Mouse (Mus musculus) spleen, postnatal 14 days (tissue): Measurements from ENCODE around the gene Gale.

Experiments used
- DNase-seq, 2 experiments: peaks; one replicate each; pipeline ENCODE4 v3.0.0; 2021 to 2022; ENCODE audit warnings: low spot score in 2 of 2

Gene Gale

GRCm38 (mm10) chr4:135943389-135943788 is 20.1 kb upstream of the Gale start:
- no peak for DNase-seq

GRCm38 (mm10) chr4:135945706-135946105 is 17.8 kb upstream of the Gale start:
- no peak for DNase-seq

- peak; percentile 92 to 94 for DNase-seq
Observed at GRCm38 (mm10) chr4:135946278-135946658, 17.3 kb upstream of the Gale start, which contains the start of gene Hmgcl. TSS of gene Hmgcl (plus strand) at chr4:135946448.

- DNase-seq: no peak
Observed at GRCm38 (mm10) chr4:135946659-135947301, 16.7 kb upstream of the Gale start.

GRCm38 (mm10) chr4:135948142-135948541 is 15.4 kb upstream of the Gale start:
- no peak for DNase-seq

GRCm38 (mm10) chr4:135949475-135949874 is 14.1 kb upstream of the Gale start:
- DNase-seq: no peak

GRCm38 (mm10) chr4:135949911-135950310 is 13.6 kb upstream of the Gale start:
- no peak for DNase-seq

- DNase-seq: no peak
Observed at GRCm38 (mm10) chr4:135950365-135950764, 13.2 kb upstream of the Gale start.

- DNase-seq: no peak
Observed at GRCm38 (mm10) chr4:135951505-135951904, 12.0 kb upstream of the Gale start.

GRCm38 (mm10) chr4:135953179-135953578 is 10.3 kb upstream of the Gale start:
- DNase-seq: no peak

- peak; percentile 61 to 83 for DNase-seq
Observed at GRCm38 (mm10) chr4:135954241-135954640, 9.3 kb upstream of the Gale start.

GRCm38 (mm10) chr4:135955886-135956285 is 7.6 kb upstream of the Gale start:
- DNase-seq: no peak

GRCm38 (mm10) chr4:135958354-135958753 is 5.2 kb upstream of the Gale start:
- no peak for DNase-seq

GRCm38 (mm10) chr4:135960717-135961116 is 2.8 kb upstream of the Gale start:
- DNase-seq: peak; percentile 65 to 85

GRCm38 (mm10) chr4:135961709-135962108 is 1.8 kb upstream of the Gale start:
- no peak for DNase-seq

- DNase-seq: no peak
Observed at GRCm38 (mm10) chr4:135962198-135962597, 1.3 kb upstream of the Gale start.

GRCm38 (mm10) chr4:135962946-135963345 is 581 bp upstream of the Gale start:
- no peak for DNase-seq

- DNase-seq: peak in 1 of 2 experiments; percentile 41
Observed at GRCm38 (mm10) chr4:135964426-135964825, 899 bp downstream of the Gale start.

- no peak for DNase-seq
Observed at GRCm38 (mm10) chr4:135965113-135965512, 1.6 kb downstream of the Gale start.

- DNase-seq: no peak
Observed at GRCm38 (mm10) chr4:135966283-135966682, 2.8 kb downstream of the Gale start.

GRCm38 (mm10) chr4:135967086-135967760 is 3.7 kb downstream of the Gale start:
- DNase-seq: no peak

GRCm38 (mm10) chr4:135968271-135968869 is 4.8 kb downstream of the Gale start:
- DNase-seq: no peak
